Mouse (Mus musculus): ENCODE results near the gene Adipor1. TPM values are rescaled to one million over a fixed set of nuclear protein-coding genes. Genes with fewer than 3 reads are reported as not detected.

Gene Adipor1
- polyA plus RNA-seq, 1 experiment from 2014 or later = 84.4 TPM

GRCm38 (mm10) chr1:134454904-134455824 lies 40.0 kb downstream of the Adipor1 start, which contains the start of gene Klhl12:
Gene Klhl12 (plus strand): TSS chr1:134455531.
- WGBS = under 1% methylated on average over 54 of the region's 61 CpGs
- TF ChIP-seq EP300 (optimal IDR thresholded peaks at IDR 0.05) (no peak), CTCF (IDR thresholded peaks at IDR 0.05; ENCODE audit: low read depth) (peak; percentile 19; the same call in 1 of the 2 replicates)

GRCm38 (mm10) chr1:134456060-134456459 lies 40.9 kb downstream of the Adipor1 start:
- no peak for DNase-seq (ENCODE audit: low spot score)
- TF ChIP-seq CTCF (IDR thresholded peaks at IDR 0.05; ENCODE audit: low read depth) (no peak), EP300 (optimal IDR thresholded peaks at IDR 0.05) (no peak)
- Histone ChIP-seq H3K27ac (replicated peaks) (no peak overlapping the region), H3K4me2 (replicated peaks; ENCODE audit: low read depth) (peak overlapping the region; percentile 83), H3K9ac (ENCODE audit: low read length) (peak overlapping the region; percentile 94), H3K27me3 (ENCODE audit: control insufficient read depth, insufficient read depth, low read length) (no peaks in the 10 kb centered on the region), H3K36me3 (ENCODE audit: control insufficient read depth, insufficient read depth, low read length) (no peaks in the 10 kb centered on the region), H3K9me3 (ENCODE audit: control insufficient read depth, low read length) (no peaks in the 10 kb centered on the region), H3K4me1 (replicated peaks; ENCODE audit: control insufficient read depth, insufficient read depth) (no peaks in the 10 kb centered on the region), H3K4me3 (ENCODE audit: low read depth, low read length) (peak overlapping the region; percentile 96)
- 19% methylated on average over 5 of the region's 5 CpGs for WGBS
- no peak for ATAC-seq (ENCODE audit: low FRiP score, low TSS enrichment)

More at GRCm38 (mm10) chr1:134454904-134455824, 40.0 kb downstream of the Adipor1 start, which contains the start of gene Klhl12:
- H3K9me3 ChIP-seq (ENCODE audit: control insufficient read depth, low read length) = no peaks in the 10 kb centered on the region
- no peaks in the 10 kb centered on the region for H3K4me1 ChIP-seq (replicated peaks; ENCODE audit: control insufficient read depth, insufficient read depth)
- no peaks in the 10 kb centered on the region for H3K36me3 ChIP-seq (ENCODE audit: control insufficient read depth, insufficient read depth, low read length)
- peak within 1 kb of the TSS; percentile 83 for H3K4me2 ChIP-seq (replicated peaks; ENCODE audit: low read depth)
- H3K27me3 ChIP-seq (ENCODE audit: control insufficient read depth, insufficient read depth, low read length) = no peaks in the 10 kb centered on the region
- peak within 1 kb of the TSS; percentile 96 for H3K4me3 ChIP-seq (ENCODE audit: low read depth, low read length)
- peak within 1 kb of the TSS; percentile 94 for H3K9ac ChIP-seq (ENCODE audit: low read length)
- DNase-seq (ENCODE audit: low spot score) (peak; percentile 97), ATAC-seq (ENCODE audit: low FRiP score, low TSS enrichment) (peak; percentile 96)
- H3K27ac ChIP-seq (replicated peaks) = peak within 1 kb of the TSS; percentile 86

GRCm38 (mm10) chr1:134458139-134458727 lies 43.1 kb downstream of the Adipor1 start:
- Histone ChIP-seq H3K4me3 (ENCODE audit: low read depth, low read length) (no peak overlapping the region), H3K9me3 (ENCODE audit: control insufficient read depth, low read length) (no peaks in the 10 kb centered on the region), H3K36me3 (ENCODE audit: control insufficient read depth, insufficient read depth, low read length) (no peaks in the 10 kb centered on the region; the same call in 1 of the 2 replicates), H3K27me3 (ENCODE audit: control insufficient read depth, insufficient read depth, low read length) (no peaks in the 10 kb centered on the region), H3K4me2 (replicated peaks; ENCODE audit: low read depth) (no peak overlapping the region), H3K27ac (replicated peaks) (no peak overlapping the region), H3K4me1 (replicated peaks; ENCODE audit: control insufficient read depth, insufficient read depth) (no peaks in the 10 kb centered on the region), H3K9ac (ENCODE audit: low read length) (no peak overlapping the region)
- ATAC-seq (ENCODE audit: low FRiP score, low TSS enrichment) = no peak
- DNase-seq (ENCODE audit: low spot score) = no peak
- WGBS = 90% methylated on average over 7 of the region's 7 CpGs
- TF ChIP-seq EP300 (optimal IDR thresholded peaks at IDR 0.05) (no peak), CTCF (IDR thresholded peaks at IDR 0.05; ENCODE audit: low read depth) (no peak)

- ATAC-seq (ENCODE audit: low FRiP score, low TSS enrichment) (no peak), DNase-seq (ENCODE audit: low spot score) (no peak)
- Histone ChIP-seq H3K4me3 (ENCODE audit: low read depth, low read length) (no peak overlapping the region), H3K27ac (replicated peaks) (no peak overlapping the region), H3K9me3 (ENCODE audit: control insufficient read depth, low read length) (no peaks in the 10 kb centered on the region), H3K36me3 (ENCODE audit: control insufficient read depth, insufficient read depth, low read length) (peaks cover 2% of the 10 kb centered on the region; the same call in 1 of the 2 replicates), H3K4me1 (replicated peaks; ENCODE audit: control insufficient read depth, insufficient read depth) (no peaks in the 10 kb centered on the region), H3K9ac (ENCODE audit: low read length) (no peak overlapping the region), H3K27me3 (ENCODE audit: control insufficient read depth, insufficient read depth, low read length) (no peaks in the 10 kb centered on the region), H3K4me2 (replicated peaks; ENCODE audit: low read depth) (no peak overlapping the region)
- 86% methylated on average over 1 of the region's 1 CpGs for WGBS
- TF ChIP-seq EP300 (optimal IDR thresholded peaks at IDR 0.05) = no peak
- TF ChIP-seq CTCF (IDR thresholded peaks at IDR 0.05; ENCODE audit: low read depth) = no peak
Observed at GRCm38 (mm10) chr1:134460294-134461284, 45.4 kb downstream of the Adipor1 start.

Other genes with a start within 250 kb of the Adipor1 start
- gene Chil1, start 233.2 kb upstream of the Adipor1 start, polyA plus RNA-seq (2015; fragmentation: Nextera tagmentation; extraction: Ambion mirVana) = 2.8 and 3.1 TPM in 2 replicates
- gene Mybph, start 221.9 kb upstream of the Adipor1 start, polyA plus RNA-seq (2015; fragmentation: Nextera tagmentation; extraction: Ambion mirVana) = 1.6 and 2.2 TPM in 2 replicates
- gene Adora1, start 179.9 kb upstream of the Adipor1 start, polyA plus RNA-seq (2015; fragmentation: Nextera tagmentation; extraction: Ambion mirVana) = 11.2 and 11.4 TPM in 2 replicates
- gene Myog, start 125.4 kb upstream of the Adipor1 start, polyA plus RNA-seq (2015; fragmentation: Nextera tagmentation; extraction: Ambion mirVana) = 2.7 and 5.0 TPM in 2 replicates
- gene Ppfia4, start 82.5 kb upstream of the Adipor1 start, polyA plus RNA-seq (2015; fragmentation: Nextera tagmentation; extraction: Ambion mirVana) = 2.8 TPM in 2 replicates
- gene Tmem183a, start 53.4 kb upstream of the Adipor1 start, polyA plus RNA-seq (2015; fragmentation: Nextera tagmentation; extraction: Ambion mirVana) = 64.9 and 65.6 TPM in 2 replicates
- not detected in 2 replicates for gene 4933406M09Rik, start 29.4 kb upstream of the Adipor1 start, polyA plus RNA-seq (2015; fragmentation: Nextera tagmentation; extraction: Ambion mirVana)
- gene Cyb5r1, start 9.8 kb upstream of the Adipor1 start, polyA plus RNA-seq (2015; fragmentation: Nextera tagmentation; extraction: Ambion mirVana) = 14.2 and 14.3 TPM in 2 replicates
- gene Klhl12, start 40.2 kb downstream of the Adipor1 start, polyA plus RNA-seq (2015; fragmentation: Nextera tagmentation; extraction: Ambion mirVana) = 10.0 and 10.6 TPM in 2 replicates
- gene Rabif, start 79.3 kb downstream of the Adipor1 start, polyA plus RNA-seq (2015; fragmentation: Nextera tagmentation; extraction: Ambion mirVana) = 31.4 and 32.2 TPM in 2 replicates
- not detected in 2 replicates for gene Mgat4e, start 134.3 kb downstream of the Adipor1 start, polyA plus RNA-seq (2015; fragmentation: Nextera tagmentation; extraction: Ambion mirVana)
- gene Kdm5b, start 144.8 kb downstream of the Adipor1 start, polyA plus RNA-seq (2015; fragmentation: Nextera tagmentation; extraction: Ambion mirVana) = 28.5 and 29.5 TPM in 2 replicates
- 0.50 and 0.58 TPM in 2 replicates for gene Syt2, start 231.3 kb downstream of the Adipor1 start, polyA plus RNA-seq (2015; fragmentation: Nextera tagmentation; extraction: Ambion mirVana)